Mouse (Mus musculus) ES-Bruce4 (cell line): ENCODE measurements around the gene Deup1. TPM values are rescaled to one million over a fixed set of nuclear protein-coding genes. Genes with fewer than 3 reads are reported as not detected.

Source experiments
- H3K27ac ChIP-seq: 2 replicates; pipeline ENCODE4 v1.5.1; 2012; ENCODE audit warnings: low read length, inconsistent platforms; ENCODE audit not compliant: insufficient read depth
- H3K27me3 ChIP-seq: 2 replicates; pipeline ENCODE4 v1.6.1; 2012; ENCODE audit warnings: mild to moderate bottlenecking, low read length, inconsistent platforms; ENCODE audit not compliant: control insufficient read depth, poor library complexity, insufficient read depth, severe bottlenecking
- H3K36me3 ChIP-seq: 2 replicates; pipeline ENCODE4 v1.6.1; 2012; ENCODE audit warnings: inconsistent platforms, mild to moderate bottlenecking, low read length, moderate library complexity; ENCODE audit not compliant: control insufficient read depth, poor library complexity, insufficient read depth, severe bottlenecking
- H3K4me1 ChIP-seq: one replicate; pipeline ENCODE4 v1.8.1; 2011; ENCODE audit warnings: low read length; ENCODE audit not compliant: control insufficient read depth, insufficient read depth
- H3K4me3 ChIP-seq: 2 replicates; pipeline ENCODE4 v1.5.1; 2011; ENCODE audit warnings: low read depth, mild to moderate bottlenecking, low read length
- H3K9ac ChIP-seq: 2 replicates; pipeline ENCODE4 v1.6.1; 2012; ENCODE audit warnings: low read depth, mild to moderate bottlenecking, inconsistent platforms; ENCODE audit not compliant: poor library complexity, severe bottlenecking
- H3K9me3 ChIP-seq: replicated peaks from 2 replicates; pipeline ENCODE4 v1.6.1; 2012; ENCODE audit warnings: mild to moderate bottlenecking, low read length, inconsistent platforms; ENCODE audit not compliant: control insufficient read depth, poor library complexity, insufficient read depth, severe bottlenecking
- CTCF ChIP-seq: IDR thresholded peaks from one replicate; pipeline ENCODE4 v1.8.1; 2011; ENCODE audit warnings: low read depth, low read length
- EP300 ChIP-seq: IDR thresholded peaks from 2 replicates; pipeline ENCODE4 v1.6.1; 2011; ENCODE audit warnings: low read depth, low read length; ENCODE audit not compliant: insufficient read depth
- POLR2A ChIP-seq: IDR thresholded peaks from one replicate; pipeline ENCODE4 v1.8.1; 2011; ENCODE audit warnings: low read length; ENCODE audit not compliant: insufficient read depth
- polyA plus RNA-seq: library from polyadenylated mRNA; stranded (reverse); fragments of >200 nt; gene quantifications from 2 replicates; pipeline ENCODE4 v1.2.4, GENCODE M21; 2011; ENCODE audit warnings: low read depth; ENCODE audit not compliant: missing spikeins, insufficient read depth, insufficient read length

Gene Deup1
- polyA plus RNA-seq, 1 experiment: not detected

DNA sequence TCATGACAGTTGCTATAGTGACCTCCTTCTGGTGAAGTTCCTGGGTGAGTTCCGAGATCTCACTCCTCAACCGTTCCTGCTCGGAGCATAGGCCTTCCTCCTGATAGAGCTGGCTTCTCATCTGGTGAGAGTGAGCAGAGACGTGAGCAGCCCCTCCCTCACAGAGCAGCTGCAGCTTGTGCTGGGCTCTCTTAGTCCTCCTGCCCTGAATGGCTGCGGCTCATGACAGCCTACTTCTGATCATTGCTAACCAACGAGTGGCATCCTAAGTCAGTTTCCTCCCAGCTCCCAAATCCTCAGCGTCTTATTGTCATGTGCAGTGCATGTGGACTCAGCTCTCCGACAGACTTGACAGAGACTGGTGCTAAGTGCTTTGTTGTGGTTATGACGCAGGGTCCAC, 43.5 kb downstream of the Deup1 start:
- TF ChIP-seq EP300 (no peak), POLR2A (no peak), CTCF (no peak)
- no peaks in the 10 kb centered on the region for H3K36me3 ChIP-seq
- no peak overlapping the region for H3K4me3 ChIP-seq
- no peaks in the 10 kb centered on the region for H3K27me3 ChIP-seq
- no peaks in the 10 kb centered on the region for H3K9me3 ChIP-seq
- H3K4me1 ChIP-seq: no peaks in the 10 kb centered on the region
- no peak overlapping the region for H3K9ac ChIP-seq
- no peak overlapping the region for H3K27ac ChIP-seq

DNA sequence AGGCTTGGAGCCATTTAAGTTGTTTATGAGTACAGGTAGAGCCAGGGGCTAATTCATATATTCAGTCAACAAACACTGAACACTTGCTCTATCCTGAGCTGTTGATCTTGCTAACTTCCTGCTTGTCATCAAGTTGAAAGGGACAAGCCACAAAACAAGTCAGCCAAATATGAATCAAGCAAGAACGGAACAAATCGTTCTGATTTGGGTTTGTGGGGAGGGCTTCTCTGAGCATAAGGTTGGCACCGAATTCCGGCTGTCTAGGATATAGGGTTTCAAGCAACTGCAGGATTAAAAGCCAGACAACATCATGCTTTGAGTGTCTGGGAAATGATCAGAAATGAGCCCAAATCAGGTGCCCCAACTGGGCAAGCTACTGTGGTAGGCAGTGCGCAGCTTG, 45.7 kb downstream of the Deup1 start:
- Histone ChIP-seq H3K27ac (no peak overlapping the region), H3K4me1 (no peaks in the 10 kb centered on the region), H3K27me3 (no peaks in the 10 kb centered on the region), H3K9me3 (no peaks in the 10 kb centered on the region), H3K9ac (no peak overlapping the region), H3K36me3 (no peaks in the 10 kb centered on the region), H3K4me3 (no peak overlapping the region)
- no peak for TF ChIP-seq POLR2A
- no peak for TF ChIP-seq CTCF
- no peak for TF ChIP-seq EP300

DNA sequence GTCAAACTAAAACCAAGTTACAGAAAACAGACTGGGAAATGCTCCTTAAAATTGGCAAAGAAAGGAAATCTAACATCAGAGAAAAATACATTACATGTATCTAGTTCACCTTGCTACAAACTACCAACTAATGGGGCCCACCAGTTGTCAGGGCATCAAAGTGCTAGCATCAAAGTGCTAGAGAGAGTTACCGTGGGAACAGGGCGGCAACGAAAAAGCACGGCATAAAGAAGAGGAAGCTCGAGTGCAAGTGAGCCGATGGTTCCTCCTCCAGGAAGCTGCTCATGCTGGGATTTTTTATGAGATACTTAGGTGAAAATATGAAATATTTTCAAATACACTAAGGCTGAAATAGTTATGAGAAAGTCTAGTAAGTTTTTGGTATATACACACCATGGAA, 47.6 kb downstream of the Deup1 start:
- H3K4me1 ChIP-seq: no peaks in the 10 kb centered on the region
- H3K9ac ChIP-seq: no peak overlapping the region
- no peaks in the 10 kb centered on the region for H3K9me3 ChIP-seq
- H3K27ac ChIP-seq: no peak overlapping the region
- H3K4me3 ChIP-seq: no peak overlapping the region
- H3K36me3 ChIP-seq: no peaks in the 10 kb centered on the region
- H3K27me3 ChIP-seq: no peaks in the 10 kb centered on the region
- TF ChIP-seq CTCF: no peak
- no peak for TF ChIP-seq POLR2A
- no peak for TF ChIP-seq EP300

DNA sequence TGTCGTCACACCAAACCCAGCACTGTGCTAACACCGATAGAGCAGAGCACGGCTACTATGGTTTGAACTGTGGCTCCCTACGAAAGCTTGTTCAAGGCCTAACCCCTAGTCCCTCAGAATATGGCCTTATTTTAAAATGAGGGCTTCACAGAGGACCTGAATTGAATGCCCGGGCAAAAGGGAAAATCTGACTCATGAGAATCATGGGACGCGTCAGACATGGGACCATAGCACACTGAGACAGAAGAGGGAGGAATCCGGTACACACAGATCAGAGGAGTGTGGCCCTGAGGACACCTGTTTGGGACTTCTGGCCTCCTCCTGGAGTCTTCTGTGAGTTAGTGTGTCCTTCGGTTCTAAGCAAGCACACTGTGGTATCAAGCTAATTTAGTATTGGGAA, 48.8 kb downstream of the Deup1 start:
- TF ChIP-seq POLR2A: no peak
- no peak for TF ChIP-seq CTCF
- TF ChIP-seq EP300: no peak
- Histone ChIP-seq H3K27me3 (no peaks in the 10 kb centered on the region), H3K9ac (no peak overlapping the region), H3K9me3 (no peaks in the 10 kb centered on the region), H3K36me3 (no peaks in the 10 kb centered on the region), H3K27ac (no peak overlapping the region), H3K4me3 (no peak overlapping the region), H3K4me1 (no peaks in the 10 kb centered on the region)

DNA sequence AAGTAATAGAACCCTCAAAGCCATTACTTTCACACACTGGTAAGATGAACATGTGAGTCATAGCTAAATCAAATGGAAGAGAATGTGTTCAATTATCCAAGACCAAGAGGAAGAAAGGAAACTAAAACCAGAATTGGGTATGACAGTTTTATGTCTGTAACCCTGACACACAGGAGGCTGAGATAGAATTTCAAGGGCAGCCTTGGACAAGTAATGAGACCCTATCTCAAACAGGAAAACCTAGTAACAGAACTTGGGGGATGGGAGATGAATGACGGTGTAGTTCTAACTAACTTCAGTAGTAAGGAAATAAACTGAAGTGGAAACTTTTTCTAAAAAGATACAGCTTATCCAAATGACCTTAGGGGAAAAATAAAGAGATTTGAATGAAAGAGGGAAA, 49.3 kb downstream of the Deup1 start:
- H3K36me3 ChIP-seq: no peaks in the 10 kb centered on the region
- no peaks in the 10 kb centered on the region for H3K9me3 ChIP-seq
- H3K4me1 ChIP-seq: no peaks in the 10 kb centered on the region
- H3K4me3 ChIP-seq: no peak overlapping the region
- TF ChIP-seq EP300 (no peak), POLR2A (no peak), CTCF (no peak)
- no peak overlapping the region for H3K9ac ChIP-seq
- no peak overlapping the region for H3K27ac ChIP-seq
- H3K27me3 ChIP-seq: no peaks in the 10 kb centered on the region

DNA sequence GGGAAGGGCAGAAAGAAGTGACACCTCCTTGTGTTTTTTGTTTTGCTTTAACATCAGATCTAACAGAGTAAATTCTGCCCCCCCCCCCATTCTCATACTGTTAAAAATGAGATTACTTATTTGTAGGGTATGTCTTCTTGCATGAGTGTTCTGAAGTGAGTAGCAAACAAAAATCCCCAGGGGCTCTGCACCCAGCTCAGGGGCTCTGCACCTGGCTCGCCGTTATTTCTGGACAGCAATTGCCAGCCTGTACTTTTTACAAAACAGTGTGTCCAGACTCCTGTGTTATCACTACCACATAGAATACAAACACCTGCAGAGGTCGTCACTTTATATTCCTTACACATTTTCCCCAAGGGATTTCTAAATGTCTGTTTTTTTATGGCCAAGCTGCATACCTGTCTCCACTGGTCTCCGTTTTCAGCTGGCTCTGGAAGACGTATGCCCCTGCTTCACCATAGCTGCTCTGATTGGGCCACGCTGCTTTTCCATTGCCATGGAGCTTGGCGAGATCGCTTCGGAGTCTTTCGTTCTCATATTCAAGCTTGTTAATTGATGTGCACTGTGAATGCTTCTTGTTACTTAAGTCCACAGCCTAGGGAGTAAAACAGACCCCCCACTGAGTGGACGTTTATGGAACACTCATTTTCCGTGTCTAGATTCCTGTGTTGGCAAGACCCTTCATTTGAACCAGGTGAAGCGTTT, 52.8 kb downstream of the Deup1 start:
- Histone ChIP-seq H3K9me3 (no peaks in the 10 kb centered on the region), H3K4me1 (no peaks in the 10 kb centered on the region), H3K27me3 (no peaks in the 10 kb centered on the region), H3K4me3 (no peak overlapping the region), H3K27ac (no peak overlapping the region), H3K9ac (no peak overlapping the region), H3K36me3 (no peaks in the 10 kb centered on the region)
- TF ChIP-seq POLR2A: no peak
- TF ChIP-seq EP300: no peak
- TF ChIP-seq CTCF: no peak
